ENCODE assay signal across 8 mouse cellular contexts in the genomic region with DNA sequence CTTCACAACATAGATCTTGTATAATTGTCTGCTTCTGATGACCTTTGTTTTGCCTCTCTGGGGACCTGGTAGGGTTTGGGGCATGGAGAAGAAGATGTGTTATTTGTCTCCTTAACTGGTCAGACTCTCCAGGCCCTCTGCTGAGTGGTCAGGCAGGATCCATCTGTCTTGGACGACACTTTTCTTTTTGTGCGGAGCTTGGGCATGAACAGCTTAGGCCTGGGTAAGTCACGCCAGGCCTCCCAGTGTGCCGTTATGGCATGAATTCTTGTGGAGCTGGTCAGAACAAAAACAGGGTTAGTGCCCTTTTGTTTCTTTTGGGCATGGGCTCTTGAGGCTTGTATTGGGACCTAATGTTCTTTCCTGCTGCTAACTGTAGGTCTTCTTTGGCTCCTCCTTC.
DNase-seq lines count a peak whose midpoint lies in the region; ATAC-seq and TF ChIP-seq lines count a peak whose summit lies in the region.

No protein-coding gene starts in this region.

- H3K4me3 ChIP-seq in liver, adult 2 months (ENCODE audit: insufficient read depth, low read depth, low read length), result no peak overlapping the region
- H3K4me3 ChIP-seq in liver, postnatal 0 days (ENCODE audit: low read depth, low read length), result no peak overlapping the region
- H3K4me3 ChIP-seq in embryonic facial prominence, embryonic 15.5 days (replicated peaks), result no peak overlapping the region
- no peak overlapping the region for H3K4me3 ChIP-seq in limb, embryonic 13.5 days

- no peak overlapping the region for H3K4me2 ChIP-seq in liver, postnatal 0 days (ENCODE audit: low read depth, low read length)
- no peak overlapping the region for H3K4me2 ChIP-seq in embryonic facial prominence, embryonic 15.5 days (replicated peaks)
- H3K4me2 ChIP-seq in limb, embryonic 13.5 days (replicated peaks), result 0 out of 2 replicates have a peak overlapping the region, but pooled peaks have one; percentile 1

- H3K27ac ChIP-seq in liver, adult 2 months (replicated peaks; ENCODE audit: insufficient read depth, low read depth, low read length), result peak overlapping the region; percentile 22
- H3K27ac ChIP-seq in liver, postnatal 0 days (ENCODE audit: low read depth), result no peak overlapping the region
- H3K27ac ChIP-seq in embryonic facial prominence, embryonic 15.5 days (replicated peaks), result peak overlapping the region; percentile 90
- H3K27ac ChIP-seq in limb, embryonic 13.5 days, result peak overlapping the region; percentile 87

- DNase-seq in liver, adult 2 months (ENCODE audit: extremely low read depth, low read depth, low spot score), result no peak
- no peak for DNase-seq in liver, postnatal 0 days
- peak; percentile 71 for DNase-seq in cerebellum, adult 8-10 months
- no peak for DNase-seq in thymus, postnatal 14 days
- DNase-seq in right cerebral cortex, postnatal 36 days (ENCODE audit: low spot score in 2 of 2), result no peak
- DNase-seq in thymus, postnatal 0 days (ENCODE audit: low spot score), result no peak

- TF ChIP-seq EP300 in liver, postnatal 0 days (IDR thresholded peaks at IDR 0.05; ENCODE audit: low read depth), result no peak

- 96% methylated on average over 4 of the region's 4 CpGs for WGBS in liver, adult 2 months
- WGBS in liver, postnatal 0 days (ENCODE audit: insufficient replicate concordance), result 86% methylated on average over 4 of the region's 4 CpGs
- 74% methylated on average over 4 of the region's 4 CpGs for WGBS in embryonic facial prominence, embryonic 15.5 days
- 71% methylated on average over 4 of the region's 4 CpGs for WGBS in limb, embryonic 13.5 days

- TF ChIP-seq POLR2A in liver, adult 2 months (IDR thresholded peaks at IDR 0.05; ENCODE audit: extremely low read depth, insufficient read depth, low read length), result no peak

- H3K9me3 ChIP-seq in liver, postnatal 0 days (ENCODE audit: low read length), result no peaks in the 10 kb centered on the region
- no peaks in the 10 kb centered on the region for H3K9me3 ChIP-seq in embryonic facial prominence, embryonic 15.5 days (replicated peaks)
- H3K9me3 ChIP-seq in limb, embryonic 13.5 days, result no peaks in the 10 kb centered on the region

- peaks cover 12% of the 10 kb centered on the region; the same call in 1 of the 2 replicates for H3K4me1 ChIP-seq in liver, adult 2 months (ENCODE audit: control insufficient read depth, insufficient read depth, low read length)
- peaks cover 3% of the 10 kb centered on the region; the same call in 1 of the 2 replicates for H3K4me1 ChIP-seq in liver, postnatal 0 days (ENCODE audit: insufficient read depth)
- H3K4me1 ChIP-seq in embryonic facial prominence, embryonic 15.5 days, result peaks cover 44% of the 10 kb centered on the region
- peaks cover 67% of the 10 kb centered on the region for H3K4me1 ChIP-seq in limb, embryonic 13.5 days

- H3K36me3 ChIP-seq in liver, adult 2 months (ENCODE audit: control insufficient read depth, insufficient read depth, low read length), result no peaks in the 10 kb centered on the region; the same call in 1 of the 2 replicates
- no peaks in the 10 kb centered on the region for H3K36me3 ChIP-seq in liver, postnatal 0 days (replicated peaks; ENCODE audit: insufficient read depth, low read length)
- no peaks in the 10 kb centered on the region for H3K36me3 ChIP-seq in embryonic facial prominence, embryonic 15.5 days
- H3K36me3 ChIP-seq in limb, embryonic 13.5 days, result no peaks in the 10 kb centered on the region

- ATAC-seq in liver, postnatal 0 days, result no peak
- no peak for ATAC-seq in embryonic facial prominence, embryonic 15.5 days (ENCODE audit: insufficient number of reproducible peaks, low FRiP score, low TSS enrichment, low read depth)
- no peak for ATAC-seq in limb, embryonic 13.5 days (ENCODE audit: low FRiP score, low read depth)

- no peak for TF ChIP-seq CTCF in liver, adult 2 months (IDR thresholded peaks at IDR 0.05; ENCODE audit: low read depth, low read length)
- TF ChIP-seq CTCF in liver, postnatal 0 days (IDR thresholded peaks at IDR 0.05; ENCODE audit: low read depth), result no peak

- no peak overlapping the region for H3K9ac ChIP-seq in liver, adult 2 months (ENCODE audit: low read depth, low read length)
- no peak overlapping the region for H3K9ac ChIP-seq in liver, postnatal 0 days (replicated peaks)
- H3K9ac ChIP-seq in embryonic facial prominence, embryonic 15.5 days, result no peak overlapping the region
- no peak overlapping the region for H3K9ac ChIP-seq in limb, embryonic 13.5 days

- peaks cover 7% of the 10 kb centered on the region; the same call in 1 of the 2 replicates for H3K79me2 ChIP-seq in liver, adult 2 months (ENCODE audit: control insufficient read depth, insufficient read depth, low read length)

- no peaks in the 10 kb centered on the region for H3K27me3 ChIP-seq in liver, adult 2 months (ENCODE audit: control insufficient read depth, insufficient read depth, low read length)
- no peaks in the 10 kb centered on the region for H3K27me3 ChIP-seq in liver, postnatal 0 days (ENCODE audit: insufficient read depth, low read length)
- H3K27me3 ChIP-seq in embryonic facial prominence, embryonic 15.5 days, result no peaks in the 10 kb centered on the region
- H3K27me3 ChIP-seq in limb, embryonic 13.5 days, result no peaks in the 10 kb centered on the region
